Mouse (Mus musculus): ENCODE measurements around the gene Sowahb. TPM values are rescaled to one million over a fixed set of nuclear protein-coding genes. Genes with fewer than 3 reads are reported as not detected.
"Not testable (repeated sequence)": the region's sequence is repeated elsewhere in the genome, so short reads cannot be mapped to it uniquely, and the experiment has no call there.

Sowahb gene
- polyA plus RNA-seq, 1 experiment from 2014 or later, result 0.45 TPM

DNA sequence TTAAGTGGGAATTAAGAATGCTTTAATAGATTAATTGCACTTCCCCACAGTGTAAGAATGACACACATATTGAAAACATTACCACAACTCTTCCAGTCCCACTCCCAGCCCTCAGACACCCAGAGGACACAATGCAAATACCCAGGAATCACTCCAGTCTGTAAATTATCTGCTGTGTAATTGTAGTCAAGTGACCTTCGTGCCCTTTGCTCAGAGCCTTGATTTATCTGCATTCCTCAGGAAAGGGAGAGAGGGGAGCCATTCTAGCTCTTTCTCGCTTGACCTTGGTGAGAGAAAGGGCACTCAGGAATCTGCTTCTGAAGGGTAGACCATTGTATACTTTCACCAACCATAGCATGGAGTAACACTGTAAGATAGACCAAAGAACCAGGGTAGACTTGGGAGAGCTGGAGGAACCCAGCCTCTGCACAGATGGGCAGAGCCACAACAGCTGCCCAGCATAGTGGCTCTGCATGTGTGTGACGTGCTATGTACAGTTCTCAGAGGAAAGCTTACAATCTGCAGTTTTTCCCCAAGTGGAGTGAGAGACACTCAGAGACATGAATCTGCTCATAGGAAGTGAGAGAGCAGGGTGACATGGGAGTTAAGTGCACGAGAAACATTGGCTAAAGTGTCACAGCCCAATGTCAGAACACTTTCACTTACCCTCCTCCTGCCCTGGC, 18.2 kb downstream of the Sowahb start:
- no peak overlapping the region for H3K9ac ChIP-seq (replicated peaks; ENCODE audit: low read length)
- H3K27me3 ChIP-seq (ENCODE audit: control insufficient read depth, insufficient read depth, low read length), result no peaks in the 10 kb centered on the region
- no peak overlapping the region for H3K4me3 ChIP-seq (ENCODE audit: low read depth, low read length)
- no peak overlapping the region for H3K4me2 ChIP-seq (ENCODE audit: low read depth, low read length)
- WGBS, result 24% methylated on average over 4 of the region's 4 CpGs
- no peaks in the 10 kb centered on the region for H3K36me3 ChIP-seq (replicated peaks; ENCODE audit: control insufficient read depth, insufficient read depth, low read depth, low read length)
- H3K27ac ChIP-seq (replicated peaks; ENCODE audit: low read depth, low read length), result no peak overlapping the region
- H3K4me1 ChIP-seq (ENCODE audit: control insufficient read depth, insufficient read depth, low read length), result peaks cover 12% of the 10 kb centered on the region
- no peak for ATAC-seq (replicated peaks; ENCODE audit: insufficient number of reproducible peaks, low FRiP score, low TSS enrichment, low read depth)
- no peaks in the 10 kb centered on the region for H3K9me3 ChIP-seq (replicated peaks; ENCODE audit: control insufficient read depth, low read length)
- peak; percentile 42 for DNase-seq (ENCODE audit: low spot score)

DNA sequence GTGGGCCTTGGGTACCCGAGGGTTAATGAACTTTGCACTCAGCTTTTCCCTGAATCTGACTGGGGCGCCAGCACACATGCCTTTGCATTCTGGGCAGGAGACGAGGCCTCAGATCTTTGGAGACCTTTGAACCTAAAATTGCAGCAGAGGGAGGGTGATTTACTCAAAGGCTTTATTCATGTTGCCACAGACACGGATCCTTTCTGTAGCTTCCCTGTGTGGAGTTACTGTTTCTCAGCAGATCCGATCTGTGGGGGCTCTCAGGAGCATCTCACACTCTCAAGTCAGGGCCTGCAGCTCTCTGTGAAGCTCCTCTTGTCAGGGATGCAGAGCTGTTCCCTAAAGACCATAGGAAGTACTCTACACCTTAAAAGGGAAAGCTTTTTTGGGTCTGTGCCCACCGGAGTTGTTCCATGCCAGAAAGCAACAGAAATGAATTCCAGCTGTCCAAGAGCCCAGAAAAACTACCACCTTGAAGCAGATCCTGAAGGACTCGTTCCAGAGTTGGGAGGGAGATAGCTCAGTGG, 20.0 kb downstream of the Sowahb start:
- DNase-seq (ENCODE audit: low spot score) (peak; percentile 56), ATAC-seq (replicated peaks; ENCODE audit: insufficient number of reproducible peaks, low FRiP score, low TSS enrichment, low read depth) (no peak)
- no peaks in the 10 kb centered on the region for H3K27me3 ChIP-seq (ENCODE audit: control insufficient read depth, insufficient read depth, low read length)
- H3K9me3 ChIP-seq (replicated peaks; ENCODE audit: control insufficient read depth, low read length), result no peaks in the 10 kb centered on the region
- no peak overlapping the region for H3K4me3 ChIP-seq (ENCODE audit: low read depth, low read length)
- H3K9ac ChIP-seq (replicated peaks; ENCODE audit: low read length), result no peak overlapping the region
- no peak overlapping the region; the same call in 1 of the 2 replicates for H3K27ac ChIP-seq (replicated peaks; ENCODE audit: low read depth, low read length)
- no peak overlapping the region for H3K4me2 ChIP-seq (ENCODE audit: low read depth, low read length)
- H3K36me3 ChIP-seq (replicated peaks; ENCODE audit: control insufficient read depth, insufficient read depth, low read depth, low read length), result no peaks in the 10 kb centered on the region
- H3K4me1 ChIP-seq (ENCODE audit: control insufficient read depth, insufficient read depth, low read length), result peaks cover 12% of the 10 kb centered on the region
- WGBS, result 11% methylated on average over 7 of the region's 7 CpGs

DNA sequence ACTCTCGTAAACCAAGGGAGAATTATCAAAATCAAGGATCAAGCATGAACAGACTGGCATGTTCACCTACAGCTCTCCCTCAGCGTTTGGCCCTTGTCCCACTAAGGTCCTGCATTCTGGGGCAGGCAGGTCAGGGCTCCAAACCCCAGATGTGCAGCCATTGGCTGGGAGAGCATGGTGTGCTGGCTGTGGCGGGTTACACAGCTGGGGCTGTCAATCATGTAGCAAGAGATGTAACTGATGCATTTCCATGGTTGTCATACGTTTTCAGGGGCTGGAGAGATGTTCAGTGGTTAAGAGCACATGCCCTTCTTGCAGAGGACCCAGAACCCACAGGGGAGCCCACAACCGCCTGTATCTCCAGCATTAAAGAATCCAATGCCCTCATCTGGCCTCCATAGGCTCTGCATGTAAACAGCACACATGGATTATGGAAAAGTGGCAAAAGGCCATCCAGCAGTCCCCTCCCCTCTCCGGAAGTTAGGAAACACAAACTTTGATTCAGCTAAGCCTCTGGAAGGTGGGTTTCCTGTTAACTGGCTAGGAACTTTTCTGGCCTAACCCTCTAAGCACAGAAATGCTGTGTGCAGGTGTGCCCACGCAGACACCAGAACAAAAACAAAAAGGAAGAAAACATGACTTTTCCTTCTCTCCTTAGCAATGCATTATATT, 22.6 kb downstream of the Sowahb start:
- Histone ChIP-seq H3K9ac (replicated peaks; ENCODE audit: low read length) (no peak overlapping the region), H3K36me3 (replicated peaks; ENCODE audit: control insufficient read depth, insufficient read depth, low read depth, low read length) (no peaks in the 10 kb centered on the region), H3K4me2 (ENCODE audit: low read depth, low read length) (no peak overlapping the region), H3K4me3 (ENCODE audit: low read depth, low read length) (no peak overlapping the region), H3K27ac (replicated peaks; ENCODE audit: low read depth, low read length) (0 out of 2 replicates have a peak overlapping the region, but pooled peaks have one; percentile 8), H3K4me1 (ENCODE audit: control insufficient read depth, insufficient read depth, low read length) (peaks cover 12% of the 10 kb centered on the region), H3K27me3 (ENCODE audit: control insufficient read depth, insufficient read depth, low read length) (no peaks in the 10 kb centered on the region), H3K9me3 (replicated peaks; ENCODE audit: control insufficient read depth, low read length) (no peaks in the 10 kb centered on the region)
- 37% methylated on average over 7 of the region's 7 CpGs for WGBS
- DNase-seq (ENCODE audit: low spot score), result no peak
- ATAC-seq (replicated peaks; ENCODE audit: insufficient number of reproducible peaks, low FRiP score, low TSS enrichment, low read depth), result no peak

DNA sequence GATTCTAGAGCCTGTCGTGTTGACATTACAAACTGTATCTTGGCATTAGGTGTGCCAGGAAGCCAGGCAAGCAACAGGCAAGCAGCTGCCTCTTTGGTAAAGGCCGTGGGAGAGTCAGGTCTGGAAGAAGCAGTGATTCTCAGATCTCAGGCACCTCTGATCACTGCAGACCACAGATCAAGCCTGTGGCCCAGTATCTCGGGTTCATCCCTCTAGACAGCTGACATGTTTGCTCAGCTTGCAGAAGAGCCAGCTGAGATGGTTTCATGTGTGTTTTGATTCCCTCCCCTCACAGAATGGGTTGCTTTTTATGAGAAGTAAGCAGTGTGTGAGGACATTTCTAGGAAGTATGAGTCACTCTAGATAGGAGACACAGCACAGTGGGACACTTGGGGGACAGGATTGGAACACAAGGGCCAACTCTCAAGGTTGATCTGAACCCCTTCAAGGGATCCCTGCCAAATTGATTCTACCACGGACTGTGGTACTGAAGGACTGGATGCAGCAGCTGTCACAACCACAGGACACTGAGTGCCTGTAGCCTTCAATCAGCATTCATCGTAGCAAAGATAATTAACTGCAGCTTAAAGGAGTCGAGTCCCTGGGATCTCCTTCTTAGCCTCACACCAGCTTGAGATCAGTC, 24.7 kb downstream of the Sowahb start:
- ATAC-seq (replicated peaks; ENCODE audit: insufficient number of reproducible peaks, low FRiP score, low TSS enrichment, low read depth), result no peak
- no peak overlapping the region for H3K4me3 ChIP-seq (ENCODE audit: low read depth, low read length)
- H3K9ac ChIP-seq (replicated peaks; ENCODE audit: low read length), result no peak overlapping the region
- no peaks in the 10 kb centered on the region for H3K27me3 ChIP-seq (ENCODE audit: control insufficient read depth, insufficient read depth, low read length)
- no peak for DNase-seq (ENCODE audit: low spot score)
- H3K36me3 ChIP-seq (replicated peaks; ENCODE audit: control insufficient read depth, insufficient read depth, low read depth, low read length), result no peaks in the 10 kb centered on the region
- no peaks in the 10 kb centered on the region for H3K9me3 ChIP-seq (replicated peaks; ENCODE audit: control insufficient read depth, low read length)
- H3K4me1 ChIP-seq (ENCODE audit: control insufficient read depth, insufficient read depth, low read length), result peaks cover 8% of the 10 kb centered on the region; the same call in 1 of the 2 replicates
- no peak overlapping the region for H3K4me2 ChIP-seq (ENCODE audit: low read depth, low read length)
- 58% methylated on average over 6 of the region's 6 CpGs for WGBS
- H3K27ac ChIP-seq (replicated peaks; ENCODE audit: low read depth, low read length), result no peak overlapping the region

DNA sequence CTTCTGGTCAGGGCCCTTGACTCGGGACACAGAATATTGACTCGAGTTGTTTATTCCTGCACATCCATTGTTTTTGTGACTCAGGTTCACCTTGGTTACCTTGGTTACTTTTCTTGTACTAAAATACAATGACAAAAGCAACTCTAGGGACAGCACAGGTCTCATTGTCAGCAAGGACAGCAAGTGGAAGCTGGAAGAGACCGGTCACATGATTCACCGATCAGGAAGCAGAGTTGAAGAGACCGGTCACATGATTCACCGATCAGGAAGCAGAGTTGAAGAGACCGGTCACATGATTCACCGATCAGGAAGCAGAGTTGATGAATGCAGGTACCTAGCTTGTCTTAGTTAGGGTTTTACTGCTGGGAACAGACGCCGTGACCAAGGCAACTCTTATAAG, 25.6 kb downstream of the Sowahb start:
- H3K27ac ChIP-seq (replicated peaks; ENCODE audit: low read depth, low read length); H3K4me2 ChIP-seq (ENCODE audit: low read depth, low read length); ATAC-seq (replicated peaks; ENCODE audit: insufficient number of reproducible peaks, low FRiP score, low TSS enrichment, low read depth); H3K27me3 ChIP-seq (ENCODE audit: control insufficient read depth, insufficient read depth, low read length); H3K36me3 ChIP-seq (replicated peaks; ENCODE audit: control insufficient read depth, insufficient read depth, low read depth, low read length); DNase-seq (ENCODE audit: low spot score); H3K9ac ChIP-seq (replicated peaks; ENCODE audit: low read length); H3K4me1 ChIP-seq (ENCODE audit: control insufficient read depth, insufficient read depth, low read length); H3K9me3 ChIP-seq (replicated peaks; ENCODE audit: control insufficient read depth, low read length); H3K4me3 ChIP-seq (ENCODE audit: low read depth, low read length): not testable (repeated sequence)
- WGBS, result 93% methylated on average over 10 of the region's 10 CpGs

DNA sequence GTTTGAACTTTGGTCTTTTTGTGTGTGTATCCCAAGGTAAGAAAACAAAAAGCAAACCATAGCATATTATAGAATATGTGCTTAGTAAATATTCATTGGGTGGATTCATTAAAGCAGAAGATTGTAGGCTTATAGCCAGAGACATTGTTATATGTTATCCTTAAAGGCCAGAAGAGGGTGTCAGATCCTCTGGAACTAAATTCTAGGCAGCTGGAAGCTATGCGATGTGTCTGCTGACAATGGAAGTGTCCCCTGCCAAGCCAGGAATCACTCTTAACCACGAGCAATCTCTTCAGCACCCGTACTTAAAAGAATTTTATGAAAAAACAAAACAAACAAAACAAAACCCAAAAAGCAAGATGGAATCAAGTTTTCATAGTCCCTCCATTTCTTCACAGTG, 27.1 kb downstream of the Sowahb start:
- ATAC-seq (replicated peaks; ENCODE audit: insufficient number of reproducible peaks, low FRiP score, low TSS enrichment, low read depth), result no peak
- WGBS, result 73% methylated on average over 3 of the region's 3 CpGs
- DNase-seq (ENCODE audit: low spot score), result no peak
- 0 out of 2 replicates have a peak, but pooled peaks cover 2% of the 10 kb centered on the region for H3K4me1 ChIP-seq (ENCODE audit: control insufficient read depth, insufficient read depth, low read length)
- H3K36me3 ChIP-seq (replicated peaks; ENCODE audit: control insufficient read depth, insufficient read depth, low read depth, low read length), result no peaks in the 10 kb centered on the region
- no peaks in the 10 kb centered on the region for H3K9me3 ChIP-seq (replicated peaks; ENCODE audit: control insufficient read depth, low read length)
- no peak overlapping the region for H3K4me3 ChIP-seq (ENCODE audit: low read depth, low read length)
- no peak overlapping the region for H3K9ac ChIP-seq (replicated peaks; ENCODE audit: low read length)
- no peaks in the 10 kb centered on the region for H3K27me3 ChIP-seq (ENCODE audit: control insufficient read depth, insufficient read depth, low read length)
- H3K4me2 ChIP-seq (ENCODE audit: low read depth, low read length), result no peak overlapping the region
- H3K27ac ChIP-seq (replicated peaks; ENCODE audit: low read depth, low read length), result no peak overlapping the region

DNA sequence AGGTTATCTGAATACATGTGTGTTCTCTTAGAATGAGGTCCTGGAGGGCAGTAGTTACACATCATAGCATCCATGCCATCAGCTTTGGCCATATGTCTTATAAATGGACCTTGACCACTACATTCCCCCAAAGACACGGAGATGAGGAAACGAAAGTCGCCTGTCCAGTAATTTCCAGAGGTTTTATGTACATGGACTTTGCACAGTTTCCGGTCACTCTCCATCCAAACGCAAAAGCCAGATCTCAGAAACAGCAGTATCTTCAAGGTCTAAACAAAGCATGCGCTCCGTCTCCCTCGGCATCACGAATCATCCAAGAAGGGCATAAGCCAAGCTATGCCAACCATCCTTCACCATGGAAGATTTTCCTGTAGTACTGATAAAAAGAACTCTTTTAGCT, 36.6 kb downstream of the Sowahb start:
- Histone ChIP-seq H3K36me3 (replicated peaks; ENCODE audit: control insufficient read depth, insufficient read depth, low read depth, low read length) (no peaks in the 10 kb centered on the region), H3K4me2 (ENCODE audit: low read depth, low read length) (no peak overlapping the region), H3K27me3 (ENCODE audit: control insufficient read depth, insufficient read depth, low read length) (no peaks in the 10 kb centered on the region), H3K9ac (replicated peaks; ENCODE audit: low read length) (no peak overlapping the region), H3K4me1 (ENCODE audit: control insufficient read depth, insufficient read depth, low read length) (no peaks in the 10 kb centered on the region; the same call in 1 of the 2 replicates), H3K9me3 (replicated peaks; ENCODE audit: control insufficient read depth, low read length) (no peaks in the 10 kb centered on the region), H3K4me3 (ENCODE audit: low read depth, low read length) (no peak overlapping the region), H3K27ac (replicated peaks; ENCODE audit: low read depth, low read length) (no peak overlapping the region)
- ATAC-seq (replicated peaks; ENCODE audit: insufficient number of reproducible peaks, low FRiP score, low TSS enrichment, low read depth), result no peak
- 92% methylated on average over 9 of the region's 9 CpGs for WGBS
- no peak for DNase-seq (ENCODE audit: low spot score)

Data from embryonic facial prominence, embryonic 11.5 days (tissue).